Mouse (Mus musculus) heart, embryonic 13.5 days (tissue): ENCODE data around the gene Zfp750. TPM values are rescaled to one million over a fixed set of nuclear protein-coding genes. Genes with fewer than 3 reads are reported as not detected.
A peak's percentile ranks its signal among the peaks of the same experiment; 100 is the strongest.

Experiments used
- ATAC-seq: fragments of 200-750 bp; cut with Nextera tagmentation; 2 replicates; pipeline ENCODE4 v1.8.0; 2017; ENCODE audit warnings: moderate TSS enrichment; ENCODE audit not compliant: insufficient number of reproducible peaks, low FRiP score, low TSS enrichment; ENCODE audit errors: extremely low read depth
- H3K27ac ChIP-seq: fragments of 300-500 bp; sonication (generic); replicated peaks from 2 replicates; pipeline ENCODE4 v1.5.1; 2015; ENCODE audit warnings: moderate library complexity, mild to moderate bottlenecking, inconsistent platforms
- H3K27me3 ChIP-seq: fragments of 300-500 bp; sonication (generic); replicated peaks from 2 replicates; pipeline ENCODE4 v1.6.1; 2015; ENCODE audit warnings: mild to moderate bottlenecking, inconsistent platforms
- H3K36me3 ChIP-seq: fragments of 300-500 bp; sonication (generic); 2 replicates; pipeline ENCODE4 v1.6.1; 2015; ENCODE audit warnings: mild to moderate bottlenecking, inconsistent platforms
- H3K4me1 ChIP-seq: fragments of 300-500 bp; sonication (generic); 2 replicates; pipeline ENCODE4 v1.6.1; 2015; ENCODE audit warnings: inconsistent platforms
- H3K4me2 ChIP-seq: fragments of 300-500 bp; sonication (generic); 2 replicates; pipeline ENCODE4 v1.6.1; 2015; ENCODE audit warnings: inconsistent platforms, mild to moderate bottlenecking, moderate library complexity
- H3K4me3 ChIP-seq: fragments of 300-500 bp; sonication (generic); 2 replicates; pipeline ENCODE4 v1.5.1; 2015; ENCODE audit warnings: moderate library complexity, mild to moderate bottlenecking, inconsistent platforms
- H3K9ac ChIP-seq: fragments of 300-500 bp; sonication (generic); 2 replicates; pipeline ENCODE4 v1.6.1; 2015; ENCODE audit warnings: inconsistent platforms, mild to moderate bottlenecking, moderate library complexity
- H3K9me3 ChIP-seq: fragments of 300-500 bp; sonication (generic); 2 replicates; pipeline ENCODE4 v1.6.1; 2016; ENCODE audit warnings: inconsistent platforms
- WGBS: fragments of 180-500 bp; shearing (Covaris S2); methylation state at CpG from one replicate; pipeline ENCODE4 v1.1.7; 2015; ENCODE audit warnings: mixed read lengths; 5-methylcytosine and 5-hydroxymethylcytosine counted together
- polyA plus RNA-seq: library from polyadenylated mRNA; unstranded; fragments of >200 nt; fragmentation: Nextera tagmentation; extraction: Ambion mirVana; gene quantifications from 2 replicates; pipeline ENCODE4 v1.2.1, GENCODE M21; 2015

Gene Zfp750
- polyA plus RNA-seq, 1 experiment from 2014 or later, result 0.37 TPM

DNA sequence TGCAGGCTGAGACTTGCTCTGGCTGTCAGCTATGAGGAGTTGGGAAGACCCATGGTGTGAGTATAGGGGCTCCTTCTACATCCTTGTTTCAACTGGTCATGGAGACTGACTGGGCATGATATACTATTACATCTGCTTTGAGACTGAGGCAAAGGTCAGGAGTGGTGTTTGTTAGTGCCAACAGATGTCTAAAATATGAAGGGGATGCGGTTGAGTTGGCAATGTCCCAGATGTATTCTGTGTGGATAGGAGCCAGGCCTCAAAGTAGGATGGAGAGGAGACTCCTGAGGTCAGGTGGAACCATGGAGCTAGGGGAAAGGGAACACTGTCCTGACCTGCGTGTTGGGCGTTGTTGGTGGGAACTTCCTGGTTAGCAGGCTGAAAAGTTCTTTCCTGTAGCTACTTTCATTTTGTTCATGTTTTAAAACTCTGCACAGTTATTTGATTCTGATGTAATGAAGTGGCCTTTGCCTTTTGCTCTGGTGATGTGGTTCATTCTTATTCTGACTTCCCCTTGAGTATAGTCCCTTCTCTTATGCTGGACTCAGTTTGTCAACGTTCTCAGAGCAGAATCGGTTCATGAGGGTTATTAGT lies 32.2 kb upstream of the Zfp750 start:
- Histone ChIP-seq H3K36me3 (no peaks in the 10 kb centered on the region), H3K9ac (no peak overlapping the region), H3K4me3 (no peak overlapping the region), H3K27me3 (no peaks in the 10 kb centered on the region), H3K9me3 (no peaks in the 10 kb centered on the region), H3K4me1 (peaks cover 32% of the 10 kb centered on the region), H3K27ac (no peak overlapping the region), H3K4me2 (no peak overlapping the region)
- no peak for ATAC-seq
- 81% methylated on average over 5 of the region's 5 CpGs for WGBS

DNA sequence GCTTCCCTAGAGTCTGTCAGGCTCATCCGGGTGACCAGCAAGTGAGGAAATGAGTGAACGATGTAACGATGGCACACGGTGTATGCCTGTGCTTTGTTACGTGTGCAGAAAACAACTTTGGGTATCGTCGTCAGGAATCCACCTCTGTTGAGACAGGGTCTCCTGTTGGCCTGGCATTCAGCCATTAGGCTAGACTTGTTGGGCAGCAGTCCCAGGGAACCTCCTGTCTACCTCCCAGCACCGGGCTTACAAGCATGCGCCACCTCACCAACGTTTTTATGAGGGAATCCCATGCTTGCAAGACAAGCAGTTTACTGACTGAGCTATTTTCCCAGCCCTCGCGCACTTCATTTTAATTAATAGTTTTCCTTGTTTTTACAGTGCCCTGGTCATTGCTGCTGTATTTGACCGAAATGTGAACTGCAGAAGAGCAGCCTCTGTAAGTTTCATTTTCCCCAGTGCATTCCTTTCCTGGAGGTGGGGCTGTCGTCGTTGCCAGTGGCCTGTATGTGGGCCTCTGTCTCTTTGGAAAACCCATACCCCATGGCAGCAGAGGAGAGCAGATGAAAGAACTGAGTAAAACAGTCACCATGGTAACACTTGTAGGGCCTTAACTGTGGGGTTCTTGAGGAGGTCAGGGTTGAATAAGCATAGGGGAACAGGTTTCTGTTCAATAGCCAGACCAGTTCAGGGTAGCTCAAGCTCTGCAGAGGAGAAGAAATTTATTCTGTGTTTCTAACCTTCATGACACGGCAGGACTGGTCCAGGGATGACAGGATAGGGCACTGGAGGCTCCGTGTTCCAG lies 30.9 kb upstream of the Zfp750 start:
- H3K27ac ChIP-seq, result peak overlapping the region; percentile 76
- no peak overlapping the region for H3K9ac ChIP-seq
- 63% methylated on average over 17 of the region's 17 CpGs for WGBS
- H3K4me1 ChIP-seq, result peaks cover 32% of the 10 kb centered on the region
- H3K9me3 ChIP-seq, result no peaks in the 10 kb centered on the region
- no peak for ATAC-seq
- peak overlapping the region; percentile 45 for H3K4me2 ChIP-seq
- H3K27me3 ChIP-seq, result no peaks in the 10 kb centered on the region
- no peak overlapping the region for H3K4me3 ChIP-seq
- no peaks in the 10 kb centered on the region for H3K36me3 ChIP-seq

DNA sequence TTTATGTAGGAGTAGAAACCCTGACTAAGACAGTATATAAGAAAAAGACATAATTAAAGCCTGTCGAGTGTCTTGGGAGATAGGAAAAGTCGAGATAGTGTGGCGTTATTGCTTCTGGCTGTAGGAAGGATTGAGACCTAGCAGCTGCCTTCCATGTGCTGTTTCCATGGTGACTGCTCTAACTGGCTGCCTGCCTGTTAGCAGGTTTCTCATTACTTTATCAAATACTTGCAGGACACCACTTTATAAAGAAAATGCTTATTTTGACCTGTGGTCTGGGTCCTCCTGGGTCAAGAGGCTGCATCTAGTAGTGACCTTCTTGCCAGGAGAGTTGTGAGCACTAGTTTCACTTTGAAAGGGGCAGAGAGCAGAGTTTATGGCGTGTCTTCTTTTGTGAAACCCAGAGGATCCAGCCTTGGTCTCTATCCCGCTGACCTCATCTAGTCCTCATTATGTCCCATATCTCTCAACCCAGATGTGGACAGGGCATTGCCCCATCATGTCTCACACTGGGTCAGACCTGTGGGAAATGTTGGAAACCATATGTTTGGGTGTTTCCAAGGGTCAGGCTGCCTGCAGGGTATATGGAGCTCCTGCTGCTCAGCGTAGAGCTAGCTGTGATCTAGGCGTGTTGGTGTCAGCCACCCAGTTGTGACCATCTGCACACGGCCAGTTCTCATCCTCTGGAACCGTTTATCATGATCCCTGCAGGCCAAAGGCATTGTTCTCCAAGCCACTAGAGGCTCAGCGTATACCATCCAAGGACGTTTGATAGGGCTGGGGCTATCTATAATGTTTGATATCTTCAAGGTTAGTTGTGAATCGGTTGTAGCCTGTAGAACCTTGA lies 30.1 kb upstream of the Zfp750 start:
- H3K4me2 ChIP-seq, result peak overlapping the region; percentile 45
- 60% methylated on average over 12 of the region's 12 CpGs for WGBS
- H3K4me3 ChIP-seq, result no peak overlapping the region
- no peaks in the 10 kb centered on the region for H3K36me3 ChIP-seq
- H3K4me1 ChIP-seq, result peaks cover 38% of the 10 kb centered on the region
- H3K9ac ChIP-seq, result no peak overlapping the region
- H3K9me3 ChIP-seq, result no peaks in the 10 kb centered on the region
- peak overlapping the region; percentile 76 for H3K27ac ChIP-seq
- 0 out of 2 replicates have a peak, but pooled peaks have one; percentile 24 for ATAC-seq
- no peaks in the 10 kb centered on the region for H3K27me3 ChIP-seq

DNA sequence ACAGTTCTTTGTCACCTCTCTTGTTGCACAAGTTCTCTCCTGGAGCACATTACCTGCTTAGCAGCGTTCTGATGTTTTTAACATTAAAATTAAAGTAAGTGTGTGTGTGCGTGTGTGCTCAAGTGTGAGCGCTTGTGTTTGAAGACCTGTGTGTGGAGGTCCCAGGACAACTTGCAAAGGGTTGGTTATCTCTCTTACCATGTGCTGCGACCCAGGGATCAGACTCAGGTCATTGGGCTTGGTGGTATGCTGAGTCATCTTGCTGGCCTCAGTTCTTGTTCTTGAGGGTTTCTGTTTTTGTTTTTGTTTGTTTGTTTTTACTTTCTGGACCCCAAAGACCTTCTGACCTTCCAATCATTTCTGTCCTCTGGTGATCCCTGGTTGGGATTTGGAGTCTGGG lies 28.8 kb upstream of the Zfp750 start:
- Histone ChIP-seq H3K27me3 (no peaks in the 10 kb centered on the region), H3K4me1 (peaks cover 50% of the 10 kb centered on the region), H3K4me3 (no peak overlapping the region), H3K27ac (peak overlapping the region; percentile 76), H3K9me3 (no peaks in the 10 kb centered on the region), H3K36me3 (no peaks in the 10 kb centered on the region), H3K9ac (no peak overlapping the region), H3K4me2 (0 out of 2 replicates have a peak overlapping the region, but pooled peaks have one; percentile 16)
- WGBS, result 77% methylated on average over 4 of the region's 4 CpGs
- ATAC-seq, result peak; percentile 64

DNA sequence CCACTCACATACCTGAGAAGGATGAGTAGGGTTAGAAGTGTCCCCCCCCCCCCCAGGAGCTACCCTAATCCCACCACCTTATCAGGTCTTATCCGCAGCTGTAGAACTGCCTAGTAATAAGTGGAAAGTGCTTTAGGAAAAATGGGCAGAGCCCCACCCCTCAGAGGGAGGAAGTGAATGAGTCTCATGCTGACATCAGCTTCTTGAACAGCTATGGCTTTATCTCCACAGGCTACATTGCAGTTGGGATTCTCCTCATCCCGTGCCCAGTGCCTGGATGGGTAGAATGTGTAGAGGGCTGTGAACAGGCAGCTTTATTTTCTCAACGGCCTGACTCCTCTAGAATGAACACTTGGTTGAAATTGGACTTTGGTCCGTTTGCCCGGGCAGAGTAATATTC lies 28.1 kb upstream of the Zfp750 start:
- Histone ChIP-seq H3K36me3 (peaks cover 4% of the 10 kb centered on the region; the same call in 1 of the 2 replicates), H3K4me2 (0 out of 2 replicates have a peak overlapping the region, but pooled peaks have one; percentile 10), H3K4me1 (peaks cover 48% of the 10 kb centered on the region), H3K9me3 (no peaks in the 10 kb centered on the region), H3K9ac (no peak overlapping the region), H3K27me3 (no peaks in the 10 kb centered on the region), H3K4me3 (no peak overlapping the region), H3K27ac (peak overlapping the region; percentile 65)
- 61% methylated on average over 5 of the region's 5 CpGs for WGBS
- peak; percentile 67 for ATAC-seq

DNA sequence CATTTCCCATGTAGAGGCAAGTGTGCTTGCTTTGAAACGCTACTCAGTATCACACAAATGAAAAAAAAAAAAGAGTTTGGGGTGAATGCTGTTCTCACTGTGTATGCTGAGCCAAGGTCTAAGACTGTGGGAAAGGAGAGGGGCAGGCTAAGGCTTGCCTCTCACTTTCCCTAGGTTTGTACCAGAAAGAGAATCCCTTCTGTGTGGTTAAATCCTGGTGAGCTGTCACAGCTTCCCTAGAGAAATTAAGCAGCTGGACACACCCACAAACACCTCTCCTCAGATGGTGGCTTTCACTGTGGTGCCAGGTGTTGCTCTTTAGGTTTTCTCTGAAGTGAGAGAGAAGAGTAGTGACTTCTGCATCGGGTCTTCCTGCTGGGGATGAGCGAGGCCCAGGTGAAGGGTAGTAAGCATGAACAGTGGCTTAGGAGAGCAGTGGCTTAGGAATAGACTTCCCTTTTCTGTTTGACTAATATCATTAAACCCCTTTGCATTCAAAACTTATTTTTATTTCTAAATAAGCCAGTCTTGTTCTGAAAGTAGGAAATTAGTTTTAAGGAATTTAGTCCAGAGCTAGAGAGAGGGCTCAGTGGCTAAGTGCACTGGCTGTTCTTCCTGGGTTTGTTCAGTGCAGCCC lies 26.4 kb upstream of the Zfp750 start:
- H3K27ac ChIP-seq, result no peak overlapping the region
- no peaks in the 10 kb centered on the region for H3K27me3 ChIP-seq
- peaks cover 39% of the 10 kb centered on the region for H3K4me1 ChIP-seq
- H3K9me3 ChIP-seq, result no peaks in the 10 kb centered on the region
- H3K4me3 ChIP-seq, result no peak overlapping the region
- H3K9ac ChIP-seq, result no peak overlapping the region
- peaks cover 16% of the 10 kb centered on the region for H3K36me3 ChIP-seq
- no peak overlapping the region for H3K4me2 ChIP-seq
- ATAC-seq, result no peak
- 63% methylated on average over 3 of the region's 3 CpGs for WGBS

DNA sequence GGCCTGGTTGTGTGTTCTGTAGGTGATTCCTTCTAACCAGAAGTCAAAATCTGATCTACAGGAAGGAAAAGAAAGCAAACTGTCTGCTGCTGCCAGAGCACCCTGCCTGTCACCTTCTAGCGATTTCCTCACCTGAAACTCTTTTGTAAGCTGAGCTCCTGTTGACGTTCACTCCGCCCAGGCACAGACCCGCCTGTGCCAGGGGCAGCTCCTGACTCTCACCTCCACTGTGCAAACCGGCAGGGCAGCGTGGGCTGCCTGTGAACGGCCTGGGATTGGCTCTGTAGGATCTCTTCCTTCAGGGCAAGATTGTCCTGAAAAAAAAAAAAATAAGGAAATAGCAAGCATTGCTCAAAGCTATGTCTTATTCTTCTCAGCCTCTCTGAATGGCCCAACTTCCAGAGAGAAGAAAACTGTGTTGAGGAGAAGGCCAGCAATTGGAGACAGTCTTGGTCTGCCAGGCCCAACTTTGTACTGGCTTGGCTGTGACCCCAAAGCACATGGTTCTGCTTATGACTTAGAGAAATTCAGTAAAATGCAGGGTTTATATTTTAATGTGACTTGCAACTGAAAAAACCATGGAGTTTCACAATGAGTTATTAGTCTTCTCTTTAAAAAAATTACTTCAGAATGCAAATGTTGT lies 25.7 kb upstream of the Zfp750 start:
- Histone ChIP-seq H3K9ac (no peak overlapping the region), H3K27ac (no peak overlapping the region)
- WGBS, result 67% methylated on average over 7 of the region's 7 CpGs

DNA sequence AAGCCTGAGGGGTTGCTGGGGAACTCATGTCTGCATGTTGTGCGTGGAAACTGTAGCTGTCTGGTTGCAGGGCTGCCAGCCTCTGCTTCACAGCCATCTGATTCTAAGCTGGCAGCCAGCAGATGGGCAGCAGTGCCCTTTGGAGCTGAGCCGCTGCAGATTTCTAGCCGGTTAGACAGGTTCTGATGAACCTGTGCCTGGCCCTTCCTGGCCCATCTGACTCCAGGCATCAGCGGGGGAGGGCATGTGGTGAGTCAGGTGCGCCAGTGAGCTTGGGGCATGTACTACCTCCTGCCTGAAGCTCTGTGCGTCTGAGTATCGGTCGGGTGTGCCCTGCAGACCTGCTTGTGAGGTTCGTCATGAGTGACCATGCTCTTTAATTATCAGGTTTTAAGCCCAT lies 24.8 kb upstream of the Zfp750 start:
- no peak for ATAC-seq
- peaks cover 16% of the 10 kb centered on the region for H3K36me3 ChIP-seq

More for the DNA sequence above, 25.7 kb upstream of the Zfp750 start:
- H3K36me3 ChIP-seq, result peaks cover 16% of the 10 kb centered on the region
- no peak for ATAC-seq
- H3K4me1 ChIP-seq, result peaks cover 33% of the 10 kb centered on the region
- no peaks in the 10 kb centered on the region for H3K9me3 ChIP-seq
- no peaks in the 10 kb centered on the region for H3K27me3 ChIP-seq
- H3K4me3 ChIP-seq, result no peak overlapping the region
- no peak overlapping the region for H3K4me2 ChIP-seq

DNA sequence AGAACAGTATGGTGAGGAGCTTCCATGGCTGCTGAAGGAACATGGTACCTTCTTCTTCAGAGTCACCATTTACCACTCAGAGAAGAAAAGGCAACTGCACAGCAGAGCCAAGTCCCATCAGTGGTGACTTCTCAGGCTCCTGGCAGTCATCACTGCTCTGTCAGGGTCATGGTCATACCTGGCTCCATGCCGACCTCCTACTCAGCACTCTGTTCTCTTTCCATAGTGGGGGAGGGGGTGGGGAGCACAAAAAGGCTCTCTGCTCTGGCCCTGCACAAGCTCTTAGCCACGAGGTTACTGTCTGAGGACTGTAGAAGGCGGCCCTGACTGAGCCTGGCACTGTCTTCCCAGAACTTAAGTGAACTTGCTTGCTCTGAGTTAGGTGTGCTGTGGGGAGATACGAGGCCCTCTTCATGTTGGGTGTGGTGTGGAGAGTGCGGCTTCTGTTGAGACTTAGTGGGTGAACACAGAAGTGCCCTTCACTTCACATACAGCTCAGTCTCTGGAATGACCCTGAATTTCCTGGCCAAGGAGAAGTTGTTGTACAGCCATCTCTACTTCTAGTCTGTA lies 24.2 kb upstream of the Zfp750 start:
- peaks cover 21% of the 10 kb centered on the region for H3K4me1 ChIP-seq
- H3K27ac ChIP-seq, result no peak overlapping the region
- no peaks in the 10 kb centered on the region for H3K27me3 ChIP-seq
- no peak overlapping the region for H3K4me2 ChIP-seq
- ATAC-seq, result no peak
- peaks cover 16% of the 10 kb centered on the region for H3K36me3 ChIP-seq
- no peak overlapping the region for H3K9ac ChIP-seq
- no peak overlapping the region for H3K4me3 ChIP-seq
- WGBS, result 71% methylated on average over 5 of the region's 5 CpGs
- H3K9me3 ChIP-seq, result no peaks in the 10 kb centered on the region

More for the DNA sequence above, 24.8 kb upstream of the Zfp750 start:
- Histone ChIP-seq H3K4me1 (peaks cover 23% of the 10 kb centered on the region), H3K4me3 (no peak overlapping the region), H3K9me3 (no peaks in the 10 kb centered on the region), H3K4me2 (no peak overlapping the region), H3K9ac (no peak overlapping the region), H3K27me3 (no peaks in the 10 kb centered on the region), H3K27ac (no peak overlapping the region)
- 77% methylated on average over 9 of the region's 9 CpGs for WGBS

DNA sequence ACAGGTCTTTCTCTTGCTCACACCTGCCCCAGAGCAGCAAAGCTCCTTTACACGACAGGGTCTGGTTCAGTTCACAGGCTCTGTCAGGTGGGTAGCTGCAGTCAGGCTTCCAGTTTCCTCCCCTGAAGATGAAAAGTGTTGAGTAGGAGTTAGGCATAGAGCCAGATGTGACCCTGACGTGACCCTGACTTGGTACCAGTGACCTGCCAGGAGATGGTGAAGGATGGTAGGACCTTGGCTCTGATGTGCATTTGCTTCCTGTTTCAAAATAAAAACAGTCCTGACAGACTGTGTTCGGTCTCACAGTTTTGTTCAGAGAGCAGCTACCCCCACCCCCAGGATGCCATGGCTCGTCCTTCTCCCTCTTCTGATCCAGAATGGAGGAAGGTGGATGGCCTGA lies 23.3 kb upstream of the Zfp750 start:
- no peak overlapping the region for H3K4me2 ChIP-seq
- no peaks in the 10 kb centered on the region for H3K27me3 ChIP-seq
- no peaks in the 10 kb centered on the region for H3K9me3 ChIP-seq
- WGBS, result 80% methylated on average over 4 of the region's 4 CpGs
- H3K4me3 ChIP-seq, result no peak overlapping the region
- H3K36me3 ChIP-seq, result peaks cover 16% of the 10 kb centered on the region
- ATAC-seq, result no peak
- no peak overlapping the region for H3K27ac ChIP-seq
- H3K9ac ChIP-seq, result no peak overlapping the region
- H3K4me1 ChIP-seq, result peaks cover 18% of the 10 kb centered on the region
